Mouse (Mus musculus) cerebellum, postnatal 36 days (tissue): ENCODE results near the gene Ddx39b.
A peak's percentile ranks its signal among the peaks of the same experiment; 100 is the strongest.

Experiments
- DNase-seq, 2 experiments: peaks; one replicate each; pipeline ENCODE4 v3.0.0; 2021 to 2022; ENCODE audit warnings: mixed read lengths in 2 of 2

The Ddx39b gene

GRCm38 (mm10) chr17:35220156-35220952, 21.2 kb upstream of the Ddx39b start, which contains the start of gene Gm16181:
Gm16181 (plus strand) TSS chr17:35220834.
- DNase-seq: no peak

GRCm38 (mm10) chr17:35222299-35222698, 19.2 kb upstream of the Ddx39b start:
- DNase-seq: no peak

GRCm38 (mm10) chr17:35224641-35225040, 16.9 kb upstream of the Ddx39b start:
- no peak for DNase-seq

GRCm38 (mm10) chr17:35225456-35225855, 16.1 kb upstream of the Ddx39b start:
- no peak for DNase-seq

GRCm38 (mm10) chr17:35226561-35227046, 14.9 kb upstream of the Ddx39b start:
- DNase-seq: no peak

- no peak for DNase-seq
Observed at GRCm38 (mm10) chr17:35231022-35231421, 10.5 kb upstream of the Ddx39b start.

- peak; percentile 86 to 87 for DNase-seq
Observed at GRCm38 (mm10) chr17:35232043-35232442, 9.5 kb upstream of the Ddx39b start.

DNA sequence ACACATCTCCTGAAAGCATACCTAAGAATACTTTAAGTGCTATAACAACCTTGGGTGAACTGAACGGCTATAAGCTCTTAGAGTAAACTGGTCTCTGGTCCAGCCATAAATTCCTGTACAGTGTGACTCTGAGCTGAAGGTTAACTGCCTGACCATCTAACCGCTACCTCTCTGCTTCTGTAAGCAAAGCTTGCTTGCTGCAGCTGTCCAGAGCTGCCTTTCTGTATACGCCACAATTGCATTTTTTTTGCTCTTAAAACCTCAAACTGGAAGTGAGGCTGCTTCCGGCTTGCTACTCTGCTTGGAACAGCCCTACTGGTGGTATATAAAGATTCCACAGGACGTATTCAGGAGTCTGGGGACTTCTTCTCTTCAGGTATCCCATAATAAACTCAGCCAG, 8.9 kb upstream of the Ddx39b start:
- DNase-seq: no peak

- no peak for DNase-seq
Observed at GRCm38 (mm10) chr17:35233114-35233980, 8.2 kb upstream of the Ddx39b start, which contains the start of gene Atp6v1g2. Atp6v1g2 (plus strand) TSS chr17:35233660.

DNA sequence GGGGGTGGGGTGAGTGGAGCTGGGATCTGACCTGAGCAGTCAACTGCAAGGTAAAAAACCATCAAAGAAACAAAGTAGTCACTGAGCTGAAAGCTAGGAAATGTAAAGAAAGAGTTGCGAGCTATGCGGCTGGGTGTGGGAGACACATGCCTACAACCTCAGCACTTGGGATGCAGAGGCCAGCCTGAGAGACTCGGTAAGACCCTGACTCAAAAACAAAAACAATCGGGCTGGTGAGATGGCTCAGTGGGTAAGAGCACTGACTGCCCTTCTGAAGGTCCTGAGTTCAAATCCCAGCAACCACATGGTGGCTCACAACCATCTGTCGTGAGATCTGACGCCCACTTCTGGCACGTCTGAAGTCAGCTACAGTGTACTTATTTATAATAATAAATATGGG, 7.5 kb upstream of the Ddx39b start:
- DNase-seq: peak in 1 of 2 experiments; percentile 2

GRCm38 (mm10) chr17:35234903-35235302, 6.6 kb upstream of the Ddx39b start:
- peak in 1 of 2 experiments; percentile 32 for DNase-seq

GRCm38 (mm10) chr17:35235614-35236389, 5.7 kb upstream of the Ddx39b start, which contains the start of gene Nfkbil1:
Nfkbil1 (minus strand) TSS chr17:35235792.
- DNase-seq: peak; percentile 88 to 90

DNA sequence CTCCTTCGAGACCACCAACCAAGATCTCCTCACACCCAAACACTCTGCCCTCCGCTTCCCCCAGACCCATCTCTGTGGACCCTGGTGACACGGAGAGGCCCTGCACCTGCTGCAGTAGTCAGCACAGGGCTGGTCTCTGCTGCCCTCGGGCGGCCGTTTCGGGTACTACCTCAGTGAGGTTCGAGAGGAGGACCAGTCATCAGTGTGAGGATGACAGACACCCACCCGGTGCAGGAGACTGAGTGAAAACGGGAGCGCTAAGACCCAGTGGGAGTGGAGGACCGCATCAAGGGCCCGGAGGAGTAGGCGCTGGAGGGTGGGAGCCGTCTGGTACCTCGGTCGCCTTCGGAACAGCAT, 5.2 kb upstream of the Ddx39b start:
- DNase-seq: peak; percentile 100

DNA sequence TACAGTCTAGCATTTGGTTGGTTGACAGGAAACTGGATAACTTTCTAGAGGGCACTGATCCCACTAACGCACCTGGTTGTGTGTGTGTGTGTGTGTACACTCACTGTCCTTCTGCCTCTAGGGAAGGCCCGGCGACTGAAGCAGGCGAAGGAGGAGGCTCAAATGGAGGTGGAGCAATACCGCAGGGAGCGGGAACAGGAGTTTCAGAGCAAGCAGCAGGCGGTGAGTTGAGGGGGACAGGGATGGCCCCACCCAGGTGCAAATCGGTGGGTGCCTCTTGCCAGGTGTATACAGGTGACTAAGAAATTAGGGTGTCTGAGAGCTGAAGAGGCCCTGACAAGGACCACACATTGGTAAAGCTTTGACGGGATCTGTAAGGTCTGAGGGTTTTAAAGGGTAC, 4.5 kb upstream of the Ddx39b start:
- peak; percentile 41 to 55 for DNase-seq

GRCm38 (mm10) chr17:35237504-35237903, 4.0 kb upstream of the Ddx39b start:
- DNase-seq: peak in 1 of 2 experiments; percentile 11

- DNase-seq: peak in 1 of 2 experiments; percentile 8
Observed at GRCm38 (mm10) chr17:35239700-35240099, 1.8 kb upstream of the Ddx39b start.

GRCm38 (mm10) chr17:35240384-35241304, 902 bp upstream of the Ddx39b start:
- no peak for DNase-seq

GRCm38 (mm10) chr17:35242015-35242941, 732 bp downstream of the Ddx39b start:
- peak in 1 of 2 experiments; percentile 35 for DNase-seq

DNA sequence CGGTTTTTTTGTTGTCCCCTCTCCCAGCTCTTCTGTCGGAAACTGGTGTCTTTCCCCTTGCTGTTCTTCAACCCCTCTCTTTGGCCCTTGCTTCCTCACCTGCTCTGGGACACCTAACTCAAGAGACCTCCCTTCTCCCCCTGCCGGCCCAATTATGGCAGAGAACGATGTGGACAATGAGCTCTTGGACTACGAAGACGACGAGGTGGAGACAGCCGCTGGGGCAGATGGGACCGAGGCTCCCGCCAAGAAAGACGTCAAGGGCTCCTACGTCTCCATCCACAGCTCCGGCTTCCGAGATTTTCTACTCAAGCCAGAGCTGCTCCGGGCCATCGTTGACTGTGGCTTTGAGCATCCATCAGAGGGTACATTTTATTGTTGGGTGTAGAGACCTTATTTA, 1.5 kb downstream of the Ddx39b start:
- DNase-seq: peak; percentile 66 to 68

DNA sequence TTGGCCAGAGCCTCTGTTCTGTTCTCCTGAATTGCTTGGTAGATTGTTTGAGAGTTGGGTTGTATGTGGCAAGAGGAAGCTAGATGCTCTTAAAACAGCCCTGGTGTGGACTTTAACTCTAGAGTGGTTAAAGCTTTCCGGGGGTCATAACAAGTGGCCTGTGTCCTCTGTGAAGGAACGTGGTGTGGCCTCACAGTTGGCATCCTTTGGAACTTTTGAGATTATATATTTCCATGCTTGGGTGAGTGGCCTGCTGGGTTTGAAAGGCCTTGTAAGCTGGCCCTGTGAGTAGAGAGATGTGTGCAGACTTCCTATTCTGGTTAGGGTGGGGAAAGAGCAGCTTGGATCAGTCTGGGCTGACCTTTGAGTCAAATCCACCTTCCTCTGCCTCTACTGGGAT, 3.5 kb downstream of the Ddx39b start:
- DNase-seq: no peak
